Mouse (Mus musculus) fibroblast of lung, adult 2 months (primary cell): Measurements from ENCODE around the gene Macrod2.

Source experiments
- DNase-seq: peaks from one replicate; pipeline ENCODE4 v3.0.0-alpha.2; 2011; ENCODE audit warnings: low read depth

Gene Macrod2

DNA sequence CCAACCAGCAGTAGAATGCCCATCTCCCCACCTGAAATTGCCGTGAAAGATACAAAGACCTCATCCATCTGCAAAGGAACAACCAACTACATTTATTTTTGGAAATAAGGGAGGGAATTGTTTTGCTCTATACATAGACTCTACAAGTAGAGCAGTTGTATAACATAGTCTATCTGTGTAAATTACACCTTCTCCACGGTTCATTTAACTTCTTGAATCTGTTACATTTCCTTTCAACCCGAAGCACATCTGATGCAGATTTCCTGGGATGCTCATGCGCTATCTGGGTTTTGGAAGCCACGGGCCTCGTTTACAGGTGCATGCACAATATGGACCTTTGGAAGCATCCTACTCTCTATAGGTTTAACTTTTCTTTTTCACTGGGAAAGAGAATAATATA, 175.8 kb downstream of the Macrod2 start:
- no peak for DNase-seq

DNA sequence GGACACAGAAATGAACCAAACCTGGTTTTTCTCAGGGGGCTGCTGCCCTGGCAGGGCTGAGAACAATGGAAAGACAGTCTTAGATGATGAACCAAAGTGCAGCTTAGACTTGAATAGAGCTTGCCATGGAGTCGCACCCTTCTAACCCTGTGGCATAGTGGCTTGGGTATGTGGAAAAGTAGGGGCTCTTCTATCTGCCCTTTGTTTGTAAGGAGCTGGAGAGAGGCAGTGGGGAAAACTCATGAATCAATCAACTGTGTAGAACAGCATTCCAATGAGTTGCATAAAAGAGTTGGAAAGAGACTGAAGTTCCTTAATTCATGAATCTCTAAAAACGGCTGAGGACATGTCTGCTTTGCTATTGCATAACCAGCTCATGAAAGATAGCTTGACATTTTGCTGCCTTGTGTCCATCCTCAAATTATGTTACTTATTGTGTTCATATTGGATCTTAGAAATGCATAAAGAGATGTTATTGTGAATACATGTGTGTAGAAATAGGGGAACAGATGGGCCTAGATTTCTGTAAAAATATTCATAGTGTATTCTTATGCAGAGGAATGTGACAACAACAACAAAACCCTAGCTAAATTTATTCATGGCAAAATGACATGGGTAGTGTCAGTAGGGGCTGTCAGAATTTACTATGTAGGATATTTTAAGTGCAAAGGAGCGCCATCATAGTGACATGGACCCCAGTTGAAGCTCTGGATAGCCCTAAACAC, 197.6 kb downstream of the Macrod2 start:
- DNase-seq = peak; percentile 7

DNA sequence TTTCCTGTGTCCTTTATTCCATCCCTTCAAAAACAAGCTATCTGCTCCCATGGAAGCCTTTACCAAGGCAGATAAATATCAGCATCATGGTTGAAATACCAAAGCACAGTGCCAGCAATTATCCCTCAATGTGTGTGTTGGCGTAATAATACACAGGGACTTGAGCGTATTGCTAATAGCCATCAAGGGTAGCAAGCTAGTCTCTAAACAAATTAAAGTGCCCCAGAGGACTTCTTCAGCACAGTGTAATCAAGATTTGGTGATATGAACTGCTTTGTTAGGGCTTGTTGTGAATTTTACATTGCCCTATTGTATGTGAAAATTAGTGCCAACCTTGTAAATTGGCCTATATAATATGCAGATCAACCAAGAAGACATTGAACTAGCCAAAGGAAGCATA, 201.8 kb downstream of the Macrod2 start:
- DNase-seq = no peak

DNA sequence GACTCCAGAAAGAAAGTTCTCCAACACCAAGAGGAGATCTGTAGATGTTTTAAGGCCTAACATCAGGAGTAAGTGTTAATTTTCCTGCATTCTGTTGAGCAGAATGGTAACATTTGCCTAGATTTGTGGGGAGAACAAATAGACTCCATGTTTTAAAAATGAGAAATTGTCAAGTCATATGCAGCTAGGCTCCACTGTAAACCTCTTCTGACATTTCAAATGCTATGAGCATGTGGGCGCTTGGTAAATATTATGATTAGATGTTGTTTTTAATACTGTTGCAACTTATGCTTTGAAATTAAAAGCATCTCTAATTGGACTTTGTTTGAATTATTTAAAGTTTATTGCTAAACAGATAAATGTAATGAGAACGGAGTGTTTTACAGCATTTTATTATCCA, 220.3 kb downstream of the Macrod2 start:
- DNase-seq = no peak

DNA sequence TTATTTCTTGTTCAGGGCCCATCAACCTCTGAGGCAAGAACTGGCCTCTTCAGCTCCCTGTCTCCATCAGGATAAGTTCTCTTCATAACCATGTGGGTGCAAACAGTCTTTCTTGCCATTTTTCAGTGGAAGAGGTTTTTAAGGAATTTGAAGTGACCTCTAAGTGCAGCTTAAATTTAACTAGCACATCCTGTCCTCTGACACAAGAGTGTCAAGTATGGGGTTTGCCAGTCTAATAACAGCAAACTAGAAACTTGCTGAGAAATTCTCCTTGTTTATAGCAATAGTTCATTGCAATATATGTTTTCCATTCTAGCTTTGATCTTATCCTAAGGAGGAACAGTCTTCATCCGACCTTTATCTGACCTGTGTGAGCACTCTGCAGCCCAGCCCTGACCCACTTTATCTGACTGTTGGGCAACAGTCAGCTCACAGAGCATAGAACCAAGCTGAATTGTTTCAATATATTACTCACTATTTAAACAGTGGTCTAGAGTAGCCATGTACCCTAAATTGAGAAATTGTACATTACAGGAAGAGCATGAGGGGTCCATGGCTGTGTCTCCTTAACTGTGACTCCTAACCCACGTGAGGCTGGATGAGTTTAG, 226.7 kb downstream of the Macrod2 start:
- no peak for DNase-seq

DNA sequence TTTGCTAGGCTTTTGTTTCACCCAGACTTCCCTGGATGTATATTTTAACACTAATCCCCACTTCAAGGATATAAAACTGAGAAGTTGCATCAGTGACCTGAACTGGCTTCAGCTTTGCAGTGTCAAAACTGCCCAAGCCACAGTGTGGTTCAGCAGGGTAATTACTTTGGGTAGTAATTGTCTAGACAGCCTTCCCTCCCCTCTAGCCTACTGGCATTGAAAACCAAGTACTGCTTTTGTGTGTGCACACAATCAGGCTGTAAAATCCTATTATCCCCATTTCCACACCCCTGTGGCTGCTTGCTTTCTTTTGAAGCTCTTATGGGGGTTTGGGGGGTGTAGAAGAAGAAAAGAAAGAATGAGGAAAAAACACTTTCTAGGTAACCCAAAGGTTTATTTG, 258.4 kb downstream of the Macrod2 start:
- no peak for DNase-seq

DNA sequence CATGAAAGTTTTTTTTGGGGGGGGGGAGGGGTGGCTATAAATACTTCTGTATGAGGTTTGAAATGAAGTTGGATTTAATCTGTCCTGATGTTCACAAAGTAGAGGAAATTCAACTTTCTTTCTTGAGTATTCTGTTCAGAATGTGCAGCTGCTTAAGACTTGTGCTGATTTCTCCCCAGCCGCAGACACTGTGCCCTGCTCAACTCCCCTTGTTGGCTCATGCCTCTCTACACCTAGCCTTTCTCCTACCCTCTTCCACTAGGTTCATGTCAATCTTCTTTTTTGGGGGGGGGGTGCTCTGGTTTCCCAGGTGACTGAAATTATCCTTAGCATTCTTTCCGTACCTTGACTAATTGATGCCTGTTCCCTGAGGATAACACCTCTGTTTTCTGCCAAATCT, 258.9 kb downstream of the Macrod2 start:
- no peak for DNase-seq

DNA sequence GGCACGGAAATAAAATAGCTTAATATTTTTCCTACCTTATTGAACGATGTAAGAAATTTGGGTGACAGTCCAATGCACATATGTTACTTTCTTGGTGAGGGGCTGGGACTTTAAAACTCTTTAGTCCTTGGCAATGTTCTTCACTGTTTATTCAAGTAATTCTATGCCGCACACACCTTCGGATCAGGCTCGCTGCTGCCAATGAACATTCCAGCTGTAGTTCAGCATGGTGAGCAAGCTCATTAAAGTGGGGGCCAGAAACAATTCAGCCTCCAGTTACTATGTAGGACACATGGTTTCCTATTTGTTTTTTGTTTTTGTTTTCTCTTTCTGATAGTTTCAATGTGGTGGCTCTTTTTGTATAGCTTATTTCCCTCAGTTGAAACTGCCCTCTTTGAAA, 267.6 kb downstream of the Macrod2 start:
- DNase-seq = no peak

DNA sequence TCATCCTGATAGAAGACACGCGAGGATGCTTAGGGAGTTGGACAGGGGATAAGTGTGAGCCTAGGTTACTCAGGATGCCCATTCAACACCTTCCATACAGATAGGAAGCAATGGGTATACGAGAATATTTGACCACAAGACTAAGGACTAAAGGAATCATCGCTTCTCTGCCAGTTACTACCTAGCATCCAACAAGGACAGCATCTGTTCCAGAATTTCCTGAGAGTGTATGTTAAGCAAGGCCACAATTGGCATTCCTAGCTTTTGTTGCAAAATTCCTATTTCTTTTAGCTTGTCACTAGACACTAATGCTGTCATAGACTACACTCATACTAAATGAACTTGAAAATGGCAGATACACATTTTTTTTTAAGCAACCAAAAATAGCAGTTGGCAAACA, 269.3 kb downstream of the Macrod2 start:
- DNase-seq = no peak

DNA sequence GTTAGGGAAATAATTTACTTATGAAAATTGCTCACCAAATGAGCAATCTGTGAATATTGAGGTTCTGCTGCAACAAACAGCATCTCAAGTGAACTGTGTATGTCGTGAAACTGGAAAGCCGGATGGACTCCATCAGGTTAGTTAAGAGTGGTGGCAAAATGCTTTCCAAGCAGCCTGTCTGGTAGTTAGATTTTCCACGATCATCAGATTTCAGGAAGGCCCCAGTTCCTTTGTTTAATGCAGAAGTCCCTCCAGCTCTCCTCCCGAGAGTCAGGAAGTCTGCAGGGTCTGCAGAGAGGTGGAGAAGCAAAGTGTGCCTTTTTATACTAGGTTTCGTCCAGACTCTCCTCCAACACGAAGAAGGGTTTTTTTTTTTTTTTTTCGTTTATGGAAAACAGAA, 271.7 kb downstream of the Macrod2 start:
- no peak for DNase-seq

DNA sequence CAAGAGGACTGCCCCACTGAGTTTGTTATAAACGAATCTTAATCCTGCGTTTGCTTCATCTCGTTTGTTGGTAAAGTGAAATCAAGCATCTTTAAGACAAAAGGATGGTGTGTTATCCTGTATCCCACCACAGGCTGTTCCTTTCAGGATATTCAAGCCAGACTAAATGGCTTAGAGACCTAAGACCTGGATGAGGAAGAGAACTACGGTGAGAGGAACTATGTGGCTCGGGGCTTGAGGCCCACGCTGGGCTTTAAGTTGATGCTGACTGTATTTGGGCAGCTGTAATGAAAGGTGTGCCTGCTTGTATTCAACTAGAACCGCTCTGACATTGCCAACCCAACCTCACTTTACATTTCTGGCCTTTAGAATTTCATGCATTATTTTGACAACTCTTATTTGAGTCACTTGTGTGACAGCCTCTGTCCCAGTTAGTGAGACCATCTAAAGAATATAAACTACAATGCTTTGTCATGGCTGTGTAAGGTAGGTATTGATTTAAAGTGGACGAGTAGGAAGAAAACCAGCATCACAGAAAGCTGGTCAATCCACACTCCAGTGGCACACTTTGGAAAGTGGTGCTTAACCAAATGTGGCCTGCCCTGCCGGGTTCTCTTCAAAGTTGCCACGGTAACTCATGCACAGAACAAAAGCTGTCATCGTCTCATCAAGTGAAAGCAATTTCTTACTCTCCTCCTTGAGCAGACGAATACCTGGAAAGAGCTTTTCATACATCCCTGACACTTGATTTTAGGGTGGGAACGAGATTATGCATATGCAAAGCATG, 272.3 kb downstream of the Macrod2 start:
- DNase-seq = no peak

DNA sequence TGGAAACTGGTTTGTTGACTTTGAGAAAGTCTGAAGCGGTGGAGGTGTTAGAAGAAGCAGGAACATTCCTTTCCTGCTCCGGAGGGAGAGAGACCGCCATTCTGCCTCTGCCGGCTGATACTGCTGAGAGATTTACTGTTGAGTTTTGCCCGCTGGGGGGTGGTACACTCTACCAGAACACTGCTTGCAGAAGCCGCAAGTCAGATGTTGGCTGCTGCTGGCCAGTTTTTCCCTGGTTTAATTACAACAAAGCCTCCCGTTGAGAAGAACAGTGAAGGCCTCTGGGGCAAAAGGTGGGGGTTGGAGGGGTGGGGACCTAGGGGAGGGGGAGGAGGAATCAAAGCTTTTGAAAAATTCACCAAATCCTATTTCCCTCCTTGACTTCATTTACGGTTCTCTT, 273.2 kb downstream of the Macrod2 start:
- DNase-seq = peak; percentile 56

DNA sequence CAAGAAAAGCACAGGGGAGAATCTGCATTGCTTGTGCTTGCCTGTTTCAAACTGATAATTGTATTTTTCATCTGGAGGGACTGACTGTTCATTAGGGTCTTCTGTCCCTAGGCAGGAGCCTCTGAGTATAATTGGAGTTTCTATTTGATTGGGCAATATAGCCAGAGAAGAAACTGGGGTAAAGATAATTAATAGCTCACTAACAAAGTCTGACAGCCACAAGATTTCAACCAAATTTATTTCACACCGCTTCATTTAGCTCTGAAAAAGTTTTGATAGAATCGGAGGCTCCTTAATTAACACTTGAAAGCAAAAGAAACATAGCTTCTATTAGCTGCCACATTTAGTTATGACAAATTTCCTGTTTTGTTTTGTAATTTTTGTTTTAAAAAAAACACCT, 274.0 kb downstream of the Macrod2 start:
- DNase-seq = no peak

DNA sequence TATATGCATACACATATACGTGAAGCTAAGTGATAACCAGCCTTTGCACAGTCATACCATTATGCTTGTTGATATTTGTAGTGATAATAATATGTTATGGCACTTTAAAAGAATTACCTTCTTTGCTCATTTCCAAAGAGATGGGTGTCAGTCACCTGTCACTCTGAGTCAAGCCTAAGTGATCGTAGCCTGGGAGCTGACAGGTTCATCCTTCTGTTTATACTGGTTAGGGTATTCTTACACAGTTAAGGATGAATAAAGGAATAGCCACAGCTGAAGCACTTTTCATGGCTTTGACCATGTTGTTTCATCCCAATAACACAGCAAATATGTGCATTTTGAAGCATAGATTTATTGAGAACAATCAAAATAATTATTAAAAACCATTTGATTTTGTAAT, 274.7 kb downstream of the Macrod2 start:
- DNase-seq = no peak

DNA sequence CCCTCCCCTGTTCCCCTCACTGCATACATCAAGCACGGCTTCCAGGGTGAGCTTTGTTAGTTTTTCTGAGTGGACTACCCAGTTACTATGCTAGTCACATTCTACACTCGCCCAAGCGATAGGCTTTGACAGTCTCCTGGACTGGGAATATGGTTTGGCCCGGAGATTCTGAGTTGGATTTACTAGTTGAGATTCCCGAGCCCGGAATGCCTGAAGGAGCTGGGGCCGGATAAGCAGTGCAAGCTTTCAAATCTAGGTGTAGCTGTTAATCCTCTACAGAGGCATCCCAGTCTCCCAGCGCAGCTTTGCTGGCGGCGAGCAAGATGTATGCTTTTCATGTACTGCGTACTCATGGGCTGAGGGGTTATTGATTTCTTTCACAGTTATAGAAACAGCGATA, 275.3 kb downstream of the Macrod2 start:
- no peak for DNase-seq

DNA sequence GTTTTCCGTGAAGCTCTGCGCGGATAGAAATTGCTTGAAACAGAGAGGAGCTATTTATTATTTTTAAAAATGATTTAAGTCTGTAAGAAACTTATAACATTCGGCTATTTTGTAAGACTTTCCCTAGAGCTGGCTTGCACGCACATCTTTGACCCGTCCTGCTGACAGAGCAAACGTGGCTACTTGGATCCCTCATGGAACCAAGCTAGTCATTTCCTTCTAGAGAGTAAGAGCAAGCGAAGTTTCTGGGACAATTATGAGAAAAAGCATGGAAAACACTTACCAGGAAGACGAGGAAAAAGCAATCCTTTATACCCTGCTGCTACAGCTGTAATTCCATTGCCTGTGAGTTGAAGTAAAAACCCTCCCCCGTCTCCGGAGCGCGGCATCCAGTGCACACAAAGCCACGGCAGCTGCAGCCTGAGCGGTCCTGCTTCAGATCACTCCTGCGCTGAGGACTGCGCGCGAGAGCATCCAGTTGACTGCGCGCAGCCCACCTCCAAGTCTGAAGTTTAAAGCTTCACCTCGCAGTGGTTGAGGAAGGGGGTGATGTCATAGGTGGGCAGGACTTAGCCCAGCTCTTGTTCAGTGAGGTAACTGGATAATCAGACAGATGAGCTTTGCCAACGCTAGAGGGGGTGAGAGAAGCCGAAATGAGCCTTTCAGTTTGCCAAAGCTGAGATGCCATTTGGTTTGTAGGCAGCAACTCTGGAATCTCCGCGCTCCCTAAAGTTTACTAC, 276.0 kb downstream of the Macrod2 start, which contains the start of gene Flrt3:
TSS of gene Flrt3 (minus strand) at position 507 of the 740 bp plus-strand sequence.
- DNase-seq = peak; percentile 87

DNA sequence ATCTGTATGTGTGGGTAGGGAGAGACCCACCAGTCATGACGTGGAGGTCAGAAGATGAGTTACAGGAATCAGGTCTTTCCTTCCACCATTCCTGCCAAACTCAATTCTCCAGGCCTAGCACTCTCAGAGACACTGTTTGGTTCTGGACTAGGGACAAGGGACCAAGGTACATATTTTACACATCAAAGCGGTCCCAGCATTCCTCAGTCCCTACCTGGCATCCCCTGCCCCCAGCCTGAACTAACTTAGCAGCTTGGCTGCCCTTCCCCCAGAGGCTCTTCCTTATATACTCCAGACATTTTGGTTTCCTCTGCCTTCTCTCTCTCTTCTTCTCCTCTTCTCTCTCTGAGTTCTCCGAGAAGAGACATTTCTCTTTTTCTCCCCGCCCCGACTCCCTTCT, 278.4 kb downstream of the Macrod2 start:
- no peak for DNase-seq

DNA sequence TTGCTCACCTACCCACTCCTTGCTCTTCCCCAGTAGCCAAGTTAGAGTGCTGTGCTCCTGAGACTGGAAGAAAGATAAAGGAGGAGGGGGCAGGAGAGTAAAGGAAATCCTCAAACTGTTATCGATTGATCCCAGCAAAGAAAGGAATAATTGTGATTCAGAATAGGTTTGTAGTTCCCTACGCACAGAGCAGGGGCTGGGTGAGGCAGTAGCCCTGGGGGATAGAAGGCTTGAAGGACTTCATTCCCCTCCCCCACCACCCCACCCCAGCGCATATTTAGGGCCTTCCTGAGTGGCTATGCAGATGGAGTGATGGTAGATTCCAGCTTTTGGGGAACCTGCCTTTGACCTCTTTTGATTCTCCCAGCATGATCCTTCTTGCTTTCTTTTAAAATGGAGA, 281.6 kb downstream of the Macrod2 start:
- DNase-seq = no peak

DNA sequence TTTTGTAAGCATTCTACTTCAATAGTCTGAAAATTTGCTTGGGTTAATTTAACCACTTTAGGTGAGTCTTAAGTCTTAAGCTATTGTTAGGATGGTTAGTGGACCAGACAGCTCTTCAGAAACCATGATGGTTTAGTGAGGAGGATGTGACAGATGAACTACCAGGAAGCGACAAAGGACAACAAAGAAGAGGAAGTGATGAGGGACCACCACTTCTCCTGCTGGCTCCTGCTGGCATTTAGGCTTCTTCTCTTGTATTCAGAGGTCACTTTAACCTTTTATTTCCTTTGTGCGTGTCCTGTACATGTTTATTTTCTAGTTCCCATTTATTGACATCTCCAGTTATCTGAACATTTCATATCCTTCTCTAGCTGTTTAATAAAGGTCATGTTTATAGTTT, 295.8 kb downstream of the Macrod2 start:
- DNase-seq = no peak

DNA sequence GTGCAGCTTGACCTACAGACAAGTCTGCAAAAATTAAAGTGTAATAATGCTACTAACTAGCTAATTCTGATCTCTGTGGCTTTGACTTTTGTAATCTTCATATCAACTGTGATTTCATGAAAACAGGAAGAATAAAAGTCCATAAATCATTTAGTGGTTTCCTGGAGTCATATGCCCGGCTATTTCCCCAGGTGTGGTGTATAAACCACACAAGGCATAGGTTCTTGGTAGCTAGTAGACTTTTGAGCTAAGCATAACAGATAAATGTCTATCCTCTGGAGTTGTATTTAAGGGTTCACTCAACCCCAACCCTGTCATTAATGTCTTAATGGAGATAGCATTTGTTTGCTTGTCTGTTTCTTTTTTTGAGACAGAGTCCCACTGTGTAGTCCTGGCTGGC, 296.3 kb downstream of the Macrod2 start:
- no peak for DNase-seq

DNA sequence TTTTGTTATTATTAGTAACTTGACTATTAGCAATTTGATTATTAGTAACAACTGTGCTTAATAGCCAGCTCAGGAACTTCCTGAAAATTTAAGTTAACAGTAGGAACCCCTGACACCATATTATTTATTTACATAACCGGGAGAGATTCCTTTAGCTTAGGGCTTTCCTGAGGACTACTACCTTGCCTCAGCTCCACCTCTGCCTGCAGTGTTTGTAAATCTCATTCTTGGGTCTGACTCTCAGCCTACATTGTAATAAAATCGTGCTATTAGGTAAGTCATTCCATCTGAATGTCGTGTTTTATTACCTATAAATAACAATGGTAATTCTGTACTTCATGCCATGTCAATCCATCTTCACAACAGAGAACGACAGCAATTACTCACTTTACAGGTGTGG, 297.4 kb downstream of the Macrod2 start:
- no peak for DNase-seq

DNA sequence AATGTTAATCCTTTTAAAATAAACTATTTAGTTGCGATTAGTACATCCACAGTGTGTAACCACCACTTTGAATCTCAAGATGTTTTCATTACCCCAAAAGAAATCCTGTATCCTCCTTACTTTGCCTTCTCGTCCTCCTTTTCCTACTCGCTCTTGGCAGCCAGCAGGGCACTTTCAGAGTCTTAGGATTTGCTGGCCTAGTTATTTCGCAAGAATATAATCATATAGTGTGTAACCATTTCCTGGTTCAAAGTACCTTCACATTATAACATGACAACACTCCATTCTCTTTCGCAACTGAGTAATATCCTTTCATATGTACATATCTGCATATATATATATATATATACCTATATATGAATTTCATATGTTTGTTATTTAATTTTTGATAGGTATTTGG, 298.7 kb downstream of the Macrod2 start:
- DNase-seq = no peak

DNA sequence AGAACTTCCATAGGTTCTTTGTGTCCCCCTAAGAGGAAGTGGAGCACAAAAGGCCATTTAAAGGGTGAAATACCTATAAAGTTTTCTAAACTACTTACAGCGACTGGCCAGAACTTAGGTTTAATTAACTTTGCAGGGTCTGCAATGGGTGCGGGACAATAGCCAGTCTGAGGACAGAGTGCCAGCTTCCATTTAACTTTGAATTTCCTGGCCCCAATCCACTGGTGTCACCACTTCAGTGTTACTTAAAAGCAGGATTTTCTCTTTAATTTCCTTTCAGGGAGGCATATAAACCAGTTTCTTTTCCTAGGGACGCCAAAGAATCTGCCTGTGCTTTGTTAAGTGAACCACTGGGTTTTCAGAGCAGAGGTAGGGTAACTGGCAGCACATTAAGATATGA, 303.5 kb downstream of the Macrod2 start:
- no peak for DNase-seq
